Mouse (Mus musculus) kidney, adult 2 months (tissue): ENCODE data around the gene Rtl10. TPM values are rescaled to one million over a fixed set of nuclear protein-coding genes. Genes with fewer than 3 reads are reported as not detected.

Experiments used
- DNase-seq: peaks from one replicate; pipeline ENCODE4 v3.0.0; 2021
- H3K27ac ChIP-seq: fragments of 200-500 bp; 2 replicates; pipeline ENCODE4 v1.5.1; 2012; ENCODE audit warnings: low read depth, low read length, control low read depth, inconsistent platforms; ENCODE audit not compliant: insufficient read depth
- H3K27me3 ChIP-seq: fragments of 200-500 bp; replicated peaks from 2 replicates; pipeline ENCODE4 v1.6.1; 2012; ENCODE audit warnings: mild to moderate bottlenecking, moderate library complexity, low read length, inconsistent platforms; ENCODE audit not compliant: control insufficient read depth, insufficient read depth
- H3K36me3 ChIP-seq: fragments of 200-500 bp; 2 replicates; pipeline ENCODE4 v1.6.1; 2012; ENCODE audit warnings: mild to moderate bottlenecking, moderate library complexity, low read length, inconsistent platforms; ENCODE audit not compliant: control insufficient read depth, insufficient read depth
- H3K4me1 ChIP-seq: fragments of 200-500 bp; 2 replicates; pipeline ENCODE4 v1.6.1; 2011; ENCODE audit warnings: low read length; ENCODE audit not compliant: control insufficient read depth, insufficient read depth
- H3K4me3 ChIP-seq: fragments of 200-500 bp; 2 replicates; pipeline ENCODE4 v1.5.1; 2011; ENCODE audit warnings: mild to moderate bottlenecking, low read depth, low read length, control low read depth; ENCODE audit not compliant: insufficient read depth
- CTCF ChIP-seq: fragments of 200-500 bp; conservative IDR thresholded peaks from 2 replicates; pipeline ENCODE4 v1.5.1; 2011; ENCODE audit warnings: low read depth, mild to moderate bottlenecking, control low read depth, low read length, moderate library complexity, mixed read lengths; ENCODE audit not compliant: insufficient read depth, insufficient read length
- POLR2A ChIP-seq: fragments of 200-500 bp; IDR thresholded peaks from one replicate; pipeline ENCODE4 v1.6.1; 2011; ENCODE audit warnings: low read depth, low read length, control low read depth
- WGBS: fragments of 180-500 bp; shearing (Covaris S2); methylation state at CpG from one replicate; pipeline ENCODE4 v1.1.7; 2018; 5-methylcytosine and 5-hydroxymethylcytosine counted together
- polyA plus RNA-seq: library from polyadenylated mRNA; depleted of rRNA; stranded (reverse); fragments of >200 nt; gene quantifications from 2 replicates; pipeline ENCODE4 v1.2.3, GENCODE M21; 2012

Gene Rtl10
- polyA plus RNA-seq, 1 experiment, result 5.0 TPM

DNA sequence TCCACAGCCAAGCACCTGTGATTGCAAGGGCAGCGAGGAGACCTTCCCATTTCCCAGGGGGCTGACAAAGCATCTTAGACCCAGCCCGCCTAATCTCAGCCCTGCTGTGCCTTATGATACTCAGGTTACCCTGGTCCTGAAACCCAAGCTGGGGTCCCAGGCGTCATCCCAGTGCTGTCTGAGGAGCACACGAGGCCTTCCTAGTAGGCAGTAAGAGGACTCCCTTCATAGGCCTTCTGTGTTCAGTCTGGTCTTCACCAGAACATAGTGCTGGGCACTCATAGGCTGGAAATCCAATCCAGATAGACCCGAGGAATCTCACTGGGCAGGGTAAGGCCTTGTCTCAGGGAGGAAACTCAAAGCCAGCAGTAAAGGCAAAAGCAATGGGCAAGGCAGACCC, 14.9 kb upstream of the Rtl10 start:
- DNase-seq, result no peak
- TF ChIP-seq CTCF (no peak), POLR2A (no peak)
- Histone ChIP-seq H3K27me3 (no peaks in the 10 kb centered on the region), H3K36me3 (no peaks in the 10 kb centered on the region), H3K4me3 (no peak overlapping the region), H3K4me1 (no peaks in the 10 kb centered on the region), H3K27ac (no peak overlapping the region)
- WGBS, result 82% methylated on average over 5 of the region's 5 CpGs

DNA sequence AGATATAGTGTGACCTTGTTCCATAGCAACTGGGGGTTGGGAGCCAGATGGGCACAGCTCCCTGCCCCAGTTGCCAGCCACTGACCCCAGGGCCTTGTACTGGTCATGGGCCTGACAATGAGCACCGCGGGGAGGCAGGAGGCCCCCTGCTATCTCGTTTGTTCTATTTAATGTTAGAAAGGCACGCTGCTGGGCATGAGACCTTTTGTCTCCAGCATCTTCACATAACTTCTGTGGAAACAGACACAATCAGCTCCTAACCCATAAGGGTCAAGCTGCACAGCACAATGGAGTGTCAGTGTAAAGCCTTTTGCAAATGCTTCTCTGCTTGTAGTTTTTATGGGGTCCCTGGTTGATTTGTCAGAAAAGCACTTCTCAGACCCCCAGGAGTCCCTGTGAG, 14.3 kb upstream of the Rtl10 start:
- Histone ChIP-seq H3K4me3 (no peak overlapping the region), H3K27ac (no peak overlapping the region), H3K27me3 (no peaks in the 10 kb centered on the region), H3K4me1 (no peaks in the 10 kb centered on the region), H3K36me3 (no peaks in the 10 kb centered on the region)
- no peak for TF ChIP-seq POLR2A
- no peak for TF ChIP-seq CTCF
- WGBS, result 60% methylated on average over 4 of the region's 4 CpGs
- no peak for DNase-seq

DNA sequence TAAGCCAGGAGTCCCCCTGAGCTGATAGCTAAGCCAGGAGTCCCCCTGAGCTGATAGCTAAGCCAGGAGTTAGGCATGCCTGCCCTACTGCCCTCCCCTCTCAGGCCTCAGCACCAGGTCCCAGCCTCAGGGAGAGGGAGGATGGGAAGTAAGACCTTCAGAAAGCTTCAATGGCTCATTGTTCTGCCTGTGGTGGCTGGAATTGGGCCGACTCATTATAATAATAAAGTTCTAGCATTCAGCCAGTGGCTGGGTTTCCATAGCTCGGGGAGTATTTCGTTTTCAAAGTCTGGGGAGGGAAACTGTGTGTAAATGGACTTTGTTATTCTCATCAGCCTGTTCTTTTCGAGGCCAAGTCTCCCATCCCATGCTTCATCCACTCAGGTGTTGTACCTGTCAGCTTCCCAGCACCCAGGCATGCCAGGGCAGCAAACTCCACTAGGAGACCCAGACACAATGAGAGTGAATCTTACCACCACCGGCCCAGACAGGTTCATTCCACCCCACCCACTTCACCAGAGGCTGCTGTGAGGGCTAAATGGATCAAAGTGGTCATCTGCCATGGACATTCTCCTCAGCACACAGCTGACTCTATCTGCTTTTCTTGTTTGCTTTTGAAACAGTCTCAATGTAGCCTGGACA, 13.8 kb upstream of the Rtl10 start:
- H3K27ac ChIP-seq, result no peak overlapping the region
- H3K36me3 ChIP-seq, result no peaks in the 10 kb centered on the region
- no peak overlapping the region for H3K4me3 ChIP-seq
- H3K4me1 ChIP-seq, result no peaks in the 10 kb centered on the region
- H3K27me3 ChIP-seq, result no peaks in the 10 kb centered on the region
- TF ChIP-seq CTCF (no peak), POLR2A (no peak)
- no peak for DNase-seq
- WGBS, result 76% methylated on average over 5 of the region's 5 CpGs

DNA sequence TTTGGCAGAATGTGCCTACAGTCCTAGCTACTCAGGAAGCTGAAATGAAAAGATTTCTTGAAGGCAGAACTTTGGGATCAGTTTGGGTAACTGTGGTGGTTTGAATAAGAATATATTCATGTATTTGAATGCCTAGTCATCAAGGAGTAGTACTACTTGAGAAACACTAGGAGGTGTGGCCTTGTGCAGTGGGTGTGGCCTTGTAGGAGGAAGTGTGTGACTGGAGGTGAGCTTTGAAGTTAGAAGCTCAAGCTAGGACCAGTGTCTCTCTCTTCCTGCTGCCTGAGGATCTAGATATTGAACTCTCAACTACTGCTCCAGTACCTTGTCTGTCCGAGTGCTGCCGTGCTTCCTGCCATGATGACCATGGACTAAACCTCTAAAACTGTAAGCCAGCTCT, 12.6 kb upstream of the Rtl10 start:
- TF ChIP-seq CTCF (no peak), POLR2A (no peak)
- Histone ChIP-seq H3K4me3 (no peak overlapping the region), H3K36me3 (no peaks in the 10 kb centered on the region), H3K27ac (no peak overlapping the region), H3K27me3 (no peaks in the 10 kb centered on the region), H3K4me1 (no peaks in the 10 kb centered on the region)
- 93% methylated on average over 2 of the region's 2 CpGs for WGBS
- no peak for DNase-seq

DNA sequence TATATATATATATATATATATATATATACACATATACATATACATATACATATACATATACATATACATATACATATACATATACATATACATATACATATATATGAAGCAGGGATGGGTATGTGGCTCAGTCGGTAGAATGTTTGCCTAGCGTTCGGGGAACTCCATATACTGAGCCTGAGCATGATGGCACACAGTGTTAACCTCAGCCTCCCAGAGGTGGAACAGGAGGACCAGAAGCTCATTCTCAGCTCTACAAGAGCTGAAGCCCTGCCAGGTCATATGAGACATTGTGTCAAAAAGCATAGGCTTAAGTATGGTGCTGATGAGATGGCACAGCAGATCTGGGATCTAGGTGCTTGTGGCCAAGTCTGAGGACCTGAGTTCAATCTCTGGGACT, 8.4 kb upstream of the Rtl10 start:
- TF ChIP-seq CTCF, result no peak
- TF ChIP-seq POLR2A, result no peak
- DNase-seq, result no peak
- no peaks in the 10 kb centered on the region for H3K4me1 ChIP-seq
- no peaks in the 10 kb centered on the region for H3K36me3 ChIP-seq
- 91% methylated on average over 3 of the region's 3 CpGs for WGBS
- no peak overlapping the region for H3K27ac ChIP-seq
- H3K27me3 ChIP-seq, result no peaks in the 10 kb centered on the region
- H3K4me3 ChIP-seq, result no peak overlapping the region

DNA sequence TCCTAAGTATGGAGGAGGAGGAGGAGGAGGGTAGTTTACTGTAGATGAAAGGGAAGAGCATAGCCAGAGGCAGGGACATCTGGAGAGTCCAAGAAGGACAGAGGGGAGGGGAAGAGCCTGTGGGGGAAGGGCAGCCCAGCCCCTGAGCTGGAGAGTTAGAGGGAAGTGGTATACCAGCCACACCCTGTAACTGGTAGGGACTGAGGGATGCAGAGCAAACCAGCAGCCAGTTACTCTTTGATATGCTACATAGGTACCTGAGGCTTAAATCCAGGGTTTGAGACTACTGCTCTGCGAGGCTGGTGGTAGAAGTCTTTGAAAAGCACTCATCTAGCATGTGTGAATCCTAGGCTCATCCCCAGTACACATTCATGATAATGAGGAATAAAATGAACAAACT, 7.8 kb upstream of the Rtl10 start:
- WGBS, result 77% methylated on average over 1 of the region's 1 CpGs
- H3K4me3 ChIP-seq, result no peak overlapping the region
- no peaks in the 10 kb centered on the region for H3K4me1 ChIP-seq
- H3K27me3 ChIP-seq, result no peaks in the 10 kb centered on the region
- no peak for DNase-seq
- no peak for TF ChIP-seq POLR2A
- no peak for TF ChIP-seq CTCF
- H3K36me3 ChIP-seq, result no peaks in the 10 kb centered on the region
- no peak overlapping the region for H3K27ac ChIP-seq

DNA sequence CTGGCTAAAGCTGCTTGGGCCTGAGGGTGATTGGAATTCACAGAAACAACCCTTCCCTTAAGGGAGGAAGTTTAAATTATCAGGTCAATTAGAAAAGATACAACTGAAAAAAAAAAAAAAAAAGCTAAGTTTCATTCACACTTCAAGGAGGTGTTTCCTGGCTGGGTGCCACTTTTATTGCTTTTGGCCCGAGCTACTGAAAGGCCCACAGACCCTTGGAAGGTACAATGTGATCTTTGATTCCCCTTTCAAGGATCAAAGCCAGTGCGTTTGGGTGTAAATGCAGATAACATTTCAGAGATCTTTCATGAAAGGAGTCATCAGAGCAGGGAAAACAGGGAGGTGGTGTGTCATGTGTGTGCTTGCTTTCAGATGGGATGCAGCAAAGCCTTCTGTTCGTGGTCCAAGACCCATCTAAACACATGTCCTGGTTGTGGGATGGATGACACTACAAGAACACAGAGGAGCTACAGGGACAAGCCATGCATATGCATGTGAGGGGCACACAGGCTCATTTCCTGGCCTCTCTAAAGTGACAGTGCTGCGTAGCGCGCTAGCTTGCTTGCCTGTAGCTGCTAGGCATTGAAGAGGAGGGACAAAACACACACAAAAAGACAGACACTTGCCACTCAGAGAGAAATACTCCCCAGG, 711 bp upstream of the Rtl10 start:
- Histone ChIP-seq H3K27ac (peak overlapping the region; percentile 61), H3K36me3 (no peaks in the 10 kb centered on the region), H3K27me3 (no peaks in the 10 kb centered on the region), H3K4me3 (peak overlapping the region; percentile 82), H3K4me1 (peaks cover 6% of the 10 kb centered on the region; the same call in 1 of the 2 replicates)
- WGBS, result 5% methylated on average over 6 of the region's 6 CpGs
- peak; percentile 55 for DNase-seq
- TF ChIP-seq POLR2A (no peak), CTCF (no peak)

DNA sequence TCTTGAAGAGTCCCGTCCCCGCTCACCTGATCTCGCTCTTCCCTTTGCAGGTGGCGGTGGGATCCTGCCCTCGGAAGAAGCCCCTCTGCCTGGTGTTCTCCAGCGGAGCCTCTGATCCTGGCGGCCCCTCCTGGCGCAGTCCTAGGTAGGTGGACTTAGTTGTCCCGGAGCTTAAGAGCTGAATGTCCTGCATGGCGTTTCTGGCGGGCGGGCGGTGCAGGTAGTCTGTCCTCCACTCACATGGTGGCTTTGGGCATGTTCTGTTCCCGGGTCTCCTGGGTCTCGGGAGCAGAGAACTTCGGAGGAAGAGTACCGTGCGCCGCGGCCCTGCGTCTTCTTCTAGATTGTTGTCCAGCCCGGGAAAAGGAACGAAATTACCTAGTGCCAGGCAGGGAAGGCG, 295 bp downstream of the Rtl10 start:
- H3K27ac ChIP-seq, result no peak overlapping the region
- no peaks in the 10 kb centered on the region for H3K27me3 ChIP-seq
- TF ChIP-seq CTCF (no peak), POLR2A (no peak)
- H3K36me3 ChIP-seq, result no peaks in the 10 kb centered on the region
- peaks cover 6% of the 10 kb centered on the region; the same call in 1 of the 2 replicates for H3K4me1 ChIP-seq
- WGBS, result under 1% methylated on average over 24 of the region's 24 CpGs
- peak overlapping the region; percentile 82 for H3K4me3 ChIP-seq
- DNase-seq, result peak; percentile 40
